Mouse (Mus musculus) embryo, embryonic 11 days (tissue): ENCODE data around the gene Rab33a.

ENCODE experiments used
- DNase-seq: peaks from one replicate; pipeline ENCODE4 v3.0.0-alpha.2; 2015

The Rab33a gene

DNA sequence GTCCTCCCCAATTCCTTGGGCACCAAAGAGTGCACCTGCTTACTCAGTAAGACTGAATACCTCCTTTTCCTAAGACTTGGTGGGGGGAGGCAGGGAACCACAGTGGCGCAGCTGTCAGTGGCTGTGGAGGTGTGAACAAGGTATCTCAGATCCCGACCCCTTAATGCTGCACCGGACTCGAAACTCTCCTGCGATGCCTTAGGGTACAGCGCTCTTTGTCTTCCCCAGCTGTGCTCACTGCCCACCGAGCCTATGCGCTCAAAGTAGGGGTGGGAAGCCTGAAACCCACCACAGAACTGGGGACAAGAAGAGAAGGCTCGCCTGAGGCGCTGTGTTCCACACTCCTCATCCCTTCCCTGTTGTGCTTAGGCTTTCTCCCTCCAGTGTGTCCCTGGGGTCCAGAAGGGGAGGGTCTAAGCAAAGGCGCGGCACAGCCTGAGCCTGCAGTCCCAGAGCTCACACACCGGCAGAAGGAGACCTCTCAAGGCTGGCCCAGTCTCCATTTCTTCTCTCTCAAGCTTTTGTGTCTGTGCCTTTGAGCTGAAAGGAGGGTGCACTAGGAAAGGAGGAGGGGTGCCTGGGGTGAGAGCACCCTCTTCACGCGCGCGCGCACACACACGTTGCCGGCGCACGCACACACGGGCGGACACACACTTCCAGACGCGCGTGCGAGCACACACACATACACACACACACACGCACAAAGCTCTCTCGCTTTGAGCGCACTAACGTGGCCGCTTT lies at the start of gene Rab33a:
Gene Rab33a (plus strand): TSS at position 478 of the 741 bp plus-strand sequence.
- DNase-seq: peak; percentile 45

DNA sequence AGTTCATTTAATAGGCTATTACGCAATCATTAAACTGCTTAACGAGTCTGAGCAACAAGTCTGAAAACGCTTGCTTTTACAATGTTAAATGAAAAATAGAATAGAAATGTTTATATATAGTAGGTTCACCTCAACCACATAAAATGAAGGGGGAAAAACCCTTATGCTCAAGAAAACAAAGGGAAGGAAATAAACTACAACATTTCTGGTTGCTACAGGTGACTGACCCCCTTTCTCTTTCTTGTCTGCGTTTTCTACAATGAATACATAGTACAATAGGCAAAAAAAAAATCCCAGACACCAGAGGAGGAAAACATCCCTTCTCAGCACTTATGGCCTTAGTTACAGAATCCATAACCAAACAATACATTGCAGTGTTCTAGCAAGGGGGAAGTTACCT lies 38.0 kb upstream of the Rab33a start:
- DNase-seq: no peak

DNA sequence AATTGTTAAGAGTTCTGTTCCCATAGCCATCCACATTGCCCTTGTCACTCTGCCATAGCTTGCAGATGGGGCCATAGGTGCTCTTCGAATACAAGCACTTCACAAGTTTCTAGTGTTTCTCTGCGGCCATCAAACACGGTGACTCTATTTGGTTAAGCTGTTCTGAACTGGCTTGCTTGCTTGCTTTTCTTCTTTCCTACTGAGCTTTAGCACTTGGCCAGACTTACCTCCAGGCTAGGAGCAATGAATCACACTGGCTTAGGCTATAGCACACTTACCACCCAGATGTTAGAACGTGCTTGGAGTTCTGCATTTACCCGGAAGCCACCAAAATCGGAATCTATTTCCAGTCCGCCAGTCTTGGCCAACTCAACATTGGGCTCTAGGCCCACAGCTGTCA lies 37.4 kb upstream of the Rab33a start:
- no peak for DNase-seq

DNA sequence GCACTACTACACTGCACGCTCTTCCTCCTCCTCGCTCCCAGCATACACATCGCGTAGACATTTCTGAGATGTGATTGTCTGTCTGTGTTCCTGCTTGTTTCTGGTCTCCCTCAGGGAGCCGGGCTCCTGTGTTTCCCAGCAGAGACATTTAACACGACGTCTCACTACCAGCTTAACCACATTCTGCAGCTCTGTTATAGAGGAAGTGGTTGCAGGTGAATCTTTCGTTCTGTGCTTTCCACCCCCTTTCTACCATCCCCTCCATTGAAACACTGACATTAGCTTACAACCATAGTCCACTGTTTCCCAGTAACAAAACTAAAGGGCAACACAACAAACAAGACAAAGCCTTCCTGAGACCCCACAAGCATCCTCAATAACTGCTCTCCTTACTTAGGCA lies 25.3 kb upstream of the Rab33a start:
- DNase-seq: no peak

GRCm38 (mm10) chrX:48513166-48513807 lies 5.8 kb upstream of the Rab33a start, which contains the start of gene Aifm1:
Aifm1 (minus strand) TSS chrX:48513563.
- DNase-seq: peak; percentile 94

- peak; percentile 13 for DNase-seq
These were observed 5.3 kb upstream of the Rab33a start for GRCm38 (mm10) chrX:48513824-48514223.

DNA sequence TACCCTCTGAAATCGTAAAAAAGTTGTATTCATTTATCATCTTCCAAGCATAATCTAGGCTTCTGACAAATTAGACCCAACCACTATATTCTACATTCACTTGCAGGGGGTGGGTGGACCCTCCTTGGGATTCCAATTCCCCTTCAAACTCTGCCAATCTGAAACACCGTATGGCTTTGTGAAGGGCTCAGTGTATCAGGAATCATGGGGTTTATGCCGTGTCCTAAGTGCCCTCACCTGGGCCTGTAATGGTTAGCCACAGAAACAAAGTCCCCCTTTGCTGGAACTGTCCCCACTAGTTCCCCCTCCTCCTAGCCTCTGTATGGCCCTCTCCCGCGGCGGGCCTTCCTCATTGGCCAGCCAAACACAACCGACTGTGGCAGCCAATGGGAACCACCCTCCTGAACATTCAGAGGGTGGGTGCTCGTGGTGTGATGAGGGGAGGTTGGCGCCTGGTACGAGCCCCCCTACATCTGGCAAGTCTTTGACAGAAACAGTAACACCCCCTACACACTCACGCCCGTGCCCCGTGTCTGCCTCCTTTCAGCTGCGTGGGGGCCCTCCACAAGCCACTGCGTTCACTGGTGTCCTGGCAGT lies 776 bp upstream of the Rab33a start:
- peak; percentile 74 for DNase-seq

- DNase-seq: peak; percentile 20
These were observed 532 bp downstream of the Rab33a start for GRCm38 (mm10) chrX:48519549-48520085.

GRCm38 (mm10) chrX:48521651-48522050 lies 2.6 kb downstream of the Rab33a start:
- no peak for DNase-seq

DNA sequence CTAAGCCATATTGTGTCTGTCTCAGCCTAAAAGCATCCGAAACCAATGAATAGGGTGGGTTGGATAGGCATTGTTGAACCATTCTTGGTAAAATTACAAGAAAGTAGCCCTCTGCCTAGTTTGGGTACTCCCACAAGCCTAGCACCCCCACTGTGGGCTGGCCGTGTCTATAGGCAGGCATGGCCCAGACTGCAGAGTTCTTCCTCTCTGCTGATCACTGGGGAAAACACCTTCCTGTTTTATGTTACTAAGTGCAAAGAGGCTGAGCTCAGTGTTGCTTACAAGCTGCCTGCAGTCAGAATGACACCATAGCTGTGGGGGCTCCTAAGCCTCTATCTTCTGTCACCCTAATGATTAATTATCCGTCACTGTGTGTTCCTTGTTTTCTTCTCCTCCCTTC lies 4.4 kb downstream of the Rab33a start:
- no peak for DNase-seq

DNA sequence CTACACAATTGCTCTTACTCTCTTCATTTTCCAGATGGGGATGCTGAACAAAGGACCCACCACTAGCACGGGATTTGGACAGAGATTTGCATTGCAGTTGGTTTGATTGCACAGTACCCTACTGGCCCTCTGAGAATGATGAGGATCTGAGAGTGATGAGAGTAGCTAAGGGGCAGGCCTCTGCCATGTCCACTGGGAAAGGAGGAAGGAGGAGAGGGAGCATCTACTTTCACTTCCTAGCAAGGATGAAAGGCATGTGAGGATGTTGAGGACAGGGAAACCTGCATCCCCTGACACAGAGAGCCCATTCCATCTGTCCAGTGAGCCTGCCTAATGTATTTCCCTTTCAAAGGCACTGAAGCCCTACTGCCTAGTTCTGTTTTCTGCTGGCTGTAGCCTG lies 6.2 kb downstream of the Rab33a start:
- no peak for DNase-seq

- no peak for DNase-seq
These were observed 6.8 kb downstream of the Rab33a start for GRCm38 (mm10) chrX:48525866-48526265.

DNA sequence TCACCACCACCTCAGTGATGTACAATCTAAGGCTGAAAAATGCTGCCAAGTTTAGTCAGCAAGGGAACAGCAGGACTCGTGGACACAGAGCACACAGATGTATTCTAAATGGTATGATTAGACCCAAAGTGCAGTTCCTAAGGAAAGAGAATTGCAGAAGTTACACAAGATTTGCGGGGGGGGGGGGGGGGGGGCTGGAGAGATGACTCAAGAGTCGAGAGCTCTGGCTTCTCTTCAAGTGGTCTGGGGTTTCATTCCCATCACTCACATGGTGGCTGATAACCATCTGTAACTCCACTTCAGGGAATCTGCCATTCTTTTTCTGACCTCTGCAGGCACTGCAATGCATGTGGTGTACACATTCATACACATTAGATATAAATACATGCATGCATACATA lies 7.3 kb downstream of the Rab33a start:
- no peak for DNase-seq

- peak; percentile 71 for DNase-seq
These were observed 13.1 kb downstream of the Rab33a start for GRCm38 (mm10) chrX:48532175-48532574.
